Mouse (Mus musculus): Measurements from ENCODE around the gene Pde1a.

The Pde1a gene

DNA sequence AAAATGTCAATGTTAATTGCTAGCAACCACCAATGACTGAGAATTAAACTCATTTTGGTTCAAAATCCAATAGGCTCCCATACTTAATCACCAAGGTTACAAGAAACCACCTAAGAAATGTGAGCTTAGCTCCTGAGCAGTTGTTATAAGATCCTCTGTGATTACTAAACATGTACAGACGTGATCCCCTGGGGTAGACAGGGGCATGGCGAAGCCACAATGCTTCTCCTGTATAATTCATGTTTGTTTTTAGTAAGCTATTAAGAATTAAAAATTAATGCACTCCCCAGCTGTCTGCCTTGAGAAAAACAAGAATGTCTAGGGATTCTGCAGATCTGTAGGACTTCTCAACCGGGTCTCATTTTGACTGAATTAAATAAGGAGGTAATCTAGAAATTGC is 309.7 kb downstream of the Pde1a start:
- no peak for ATAC-seq (ENCODE audit: low TSS enrichment)

DNA sequence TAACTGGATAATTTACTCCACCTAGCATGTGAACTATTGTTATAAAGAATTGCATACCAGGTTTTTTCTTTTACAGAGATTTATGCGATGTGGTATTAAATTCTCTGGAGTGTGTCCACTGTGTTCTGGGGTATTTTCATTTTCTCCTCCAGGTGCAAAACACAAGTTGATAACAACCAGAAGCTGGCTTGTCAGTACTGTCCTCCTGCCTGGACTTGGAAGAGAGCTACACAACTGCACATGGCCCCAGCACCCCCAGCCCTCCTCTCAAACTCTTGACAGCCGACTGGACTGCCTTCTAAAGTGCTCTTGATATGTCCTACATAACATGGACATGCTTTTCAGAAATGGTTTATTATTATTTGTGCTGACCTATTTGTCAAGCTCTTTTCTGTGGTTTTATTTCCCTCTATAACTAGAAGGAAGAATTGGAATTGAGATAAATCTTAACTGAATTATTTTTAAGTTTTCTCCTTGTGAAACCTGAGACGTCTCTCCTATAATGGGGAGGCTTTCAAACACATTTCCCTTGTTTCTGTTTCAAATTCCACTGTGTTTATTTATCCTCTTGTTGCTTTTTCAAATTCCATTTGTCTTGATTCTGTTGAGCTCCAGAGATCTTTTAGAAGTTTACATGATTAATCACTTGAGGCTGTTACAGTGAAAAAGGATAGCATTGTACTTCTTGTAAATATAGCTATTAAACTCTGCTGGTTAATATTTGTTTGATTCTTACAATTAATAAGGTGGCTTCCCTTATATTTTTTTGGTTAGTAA is 313.4 kb downstream of the Pde1a start:
- ATAC-seq (ENCODE audit: low TSS enrichment), result no peak

DNA sequence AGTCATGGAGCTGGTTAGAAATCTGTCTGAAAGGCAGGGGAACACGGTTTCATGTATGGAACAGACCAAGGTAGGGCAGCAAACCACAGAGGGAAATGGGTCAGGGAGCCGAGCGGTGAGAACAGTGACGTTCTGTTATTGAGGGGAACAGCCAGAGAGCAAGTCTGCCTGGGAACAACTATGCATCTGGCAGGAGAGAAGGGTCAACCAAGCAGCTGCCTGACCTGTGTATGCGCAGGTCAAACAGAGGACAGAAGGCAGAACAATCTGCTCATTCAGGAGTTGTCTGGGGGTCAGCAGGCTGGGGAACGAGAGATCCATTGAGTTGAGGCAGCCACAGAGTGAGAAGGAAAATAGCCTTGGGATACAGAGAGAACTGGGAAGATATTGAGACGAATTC is 330.6 kb downstream of the Pde1a start:
- no peak for ATAC-seq (ENCODE audit: low TSS enrichment)

DNA sequence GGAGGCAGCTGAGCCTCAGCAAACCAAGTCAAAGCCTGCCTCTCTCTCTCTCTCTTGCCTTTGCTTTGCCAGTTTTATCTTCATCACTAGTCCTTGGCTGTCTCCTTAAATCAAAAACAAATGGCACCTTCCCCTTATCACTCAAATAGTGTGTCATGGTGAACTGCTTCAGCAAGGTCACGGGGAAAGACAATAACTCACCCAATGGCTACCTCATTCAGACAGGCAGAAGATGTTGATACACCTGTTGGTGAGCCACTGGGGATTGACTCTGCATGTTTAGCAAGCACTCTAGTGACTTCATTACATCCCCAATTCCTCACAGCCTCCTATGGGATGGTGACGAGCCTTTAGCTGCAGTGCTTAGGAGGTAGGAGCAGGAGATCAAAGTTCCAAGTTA is 331.8 kb downstream of the Pde1a start:
- no peak for ATAC-seq (ENCODE audit: low TSS enrichment)

DNA sequence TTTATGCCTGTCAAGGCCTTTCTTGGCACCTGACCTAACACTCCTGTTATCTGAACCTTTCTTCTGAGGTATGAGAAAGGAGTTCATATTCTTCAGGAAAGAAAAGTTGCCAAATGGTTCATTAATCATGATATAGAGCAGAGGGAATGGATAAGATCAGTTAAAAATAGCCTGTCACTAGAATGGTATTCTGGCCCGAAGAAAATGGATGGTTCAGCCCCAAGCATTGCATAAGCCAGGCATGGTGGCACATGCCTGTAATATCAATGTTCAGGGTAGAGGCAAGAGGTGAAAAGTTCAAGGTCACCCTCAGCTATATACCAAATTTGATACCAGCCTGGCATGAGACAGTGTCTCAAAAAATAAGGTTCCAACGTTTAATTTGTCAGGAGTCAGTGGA is 336.1 kb downstream of the Pde1a start:
- ATAC-seq (ENCODE audit: low TSS enrichment), result no peak

DNA sequence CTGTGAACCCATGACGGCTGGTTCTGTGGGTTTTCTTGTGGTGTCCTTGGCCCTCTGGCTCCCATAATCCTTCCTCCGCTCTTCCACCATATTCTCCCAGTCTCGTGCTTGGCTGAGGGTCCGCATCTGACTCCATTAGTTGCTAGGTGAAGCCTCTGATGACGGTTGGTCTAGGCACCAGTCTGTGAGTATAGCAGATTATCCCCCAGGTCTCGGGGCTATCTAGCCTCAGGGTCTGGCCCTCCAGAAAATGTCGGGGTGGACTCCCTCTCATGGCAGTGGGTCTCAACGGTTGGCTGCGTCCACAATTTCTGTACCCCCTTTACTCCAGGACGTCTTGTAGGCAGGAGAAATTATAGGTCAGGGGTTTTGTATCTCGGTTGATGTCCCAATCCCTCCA is 342.8 kb downstream of the Pde1a start:
- no peak for ATAC-seq (ENCODE audit: low TSS enrichment)

DNA sequence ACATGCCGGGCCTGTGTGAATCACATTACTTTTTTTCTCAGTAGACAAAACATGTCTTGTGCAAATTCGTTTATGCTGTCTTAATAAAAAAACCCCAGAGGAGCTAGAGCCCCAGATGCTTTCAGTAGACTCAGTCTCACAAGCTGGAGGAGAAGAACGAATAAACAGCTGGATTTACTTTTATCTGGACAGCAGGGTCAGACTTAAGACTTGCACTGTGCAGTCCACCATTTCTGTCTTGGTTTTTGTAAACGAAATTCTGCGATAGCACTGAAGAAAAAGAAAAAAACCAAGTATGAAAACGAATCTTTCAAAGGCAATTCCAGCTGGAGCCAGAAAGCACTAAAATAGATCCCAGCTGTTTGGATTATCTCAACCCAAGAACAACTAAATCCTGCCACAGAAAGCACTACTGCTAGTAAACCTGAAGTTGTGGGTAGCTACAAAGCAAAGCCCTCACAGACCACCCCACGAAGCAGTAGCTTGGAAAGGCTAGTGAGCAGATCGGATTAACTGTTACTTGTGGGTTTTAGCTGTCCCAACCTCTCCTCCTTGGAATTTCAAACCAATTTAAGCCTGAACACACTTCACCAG is 343.6 kb downstream of the Pde1a start:
- ATAC-seq (ENCODE audit: low TSS enrichment), result no peak
